Mouse (Mus musculus): ENCODE results near the gene BC037034. TPM values are rescaled to one million over a fixed set of nuclear protein-coding genes. Genes with fewer than 3 reads are reported as not detected.

BC037034 gene
- 3.6 and 3.9 TPM in 2 replicates for polyA plus RNA-seq (2015; fragmentation: Nextera tagmentation; extraction: Ambion mirVana)

DNA sequence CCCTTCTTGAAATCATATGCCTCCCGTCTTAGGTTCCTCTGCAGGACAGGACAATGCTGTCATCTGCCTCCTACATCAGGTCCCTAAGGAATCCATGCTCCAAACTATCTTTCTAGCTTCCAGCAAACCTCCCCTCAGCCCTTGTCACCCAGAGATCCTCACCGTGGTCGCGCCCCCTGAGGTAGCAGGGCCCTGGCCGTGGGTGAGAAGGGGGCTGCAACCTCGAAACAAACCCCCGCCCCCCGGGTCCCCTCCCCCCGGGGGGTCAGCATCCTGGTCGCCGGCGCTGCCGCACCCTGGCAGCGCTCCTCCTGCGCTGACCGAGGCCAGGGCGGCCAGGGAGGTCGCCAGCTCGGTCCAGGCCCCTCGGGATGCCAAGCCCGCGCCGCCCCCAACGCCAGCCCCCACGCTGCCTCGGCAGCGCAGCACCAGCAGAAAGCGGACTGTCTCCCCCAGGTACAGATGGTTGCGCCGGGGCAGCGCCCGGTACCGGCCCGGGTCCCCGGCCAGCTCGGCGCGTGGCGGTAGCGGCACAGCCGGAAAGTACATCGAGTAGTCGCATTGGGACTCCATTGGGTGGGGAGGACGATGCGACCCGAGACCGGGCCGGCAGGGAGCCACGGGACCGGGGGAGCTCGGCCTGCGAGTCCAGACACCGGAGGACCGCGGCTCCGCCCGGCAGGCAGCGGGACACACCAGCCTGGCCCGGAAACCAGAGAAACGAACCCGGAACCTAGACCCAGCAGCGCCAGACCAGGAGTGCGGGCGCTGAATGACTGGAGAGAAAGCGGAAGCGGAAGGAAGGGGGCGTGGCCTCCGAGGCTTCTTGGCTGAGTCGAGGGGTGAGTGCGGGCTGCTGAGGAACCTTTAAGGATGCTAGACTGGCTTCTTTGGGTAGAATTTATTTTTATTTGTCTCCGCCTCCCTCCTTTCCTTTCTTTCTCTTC, at the start of gene BC037034:
Gene BC037034 (minus strand): TSS at position 774 of the 947 bp plus-strand sequence.
- Histone ChIP-seq H3K4me3 (replicated peaks; ENCODE audit: low read length) (peak within 1 kb of the TSS; percentile 91), H3K4me2 (ENCODE audit: low read depth, low read length) (peak within 1 kb of the TSS; percentile 99), H3K9me3 (replicated peaks; ENCODE audit: control insufficient read depth, low read length) (no peaks in the 10 kb centered on the region), H3K27me3 (ENCODE audit: control insufficient read depth, insufficient read depth, low read length) (no peaks in the 10 kb centered on the region), H3K27ac (ENCODE audit: low read length) (peak within 1 kb of the TSS; percentile 68), H3K9ac (ENCODE audit: low read length) (peak within 1 kb of the TSS; percentile 97), H3K36me3 (ENCODE audit: control insufficient read depth, insufficient read depth, low read length) (peaks cover 8% of the 10 kb centered on the region), H3K4me1 (ENCODE audit: control insufficient read depth, insufficient read depth, low read length) (peaks cover 17% of the 10 kb centered on the region)
- peak; percentile 89 for ATAC-seq (ENCODE audit: insufficient read depth, low FRiP score)
- under 1% methylated on average over 67 of the region's 71 CpGs for WGBS

DNA sequence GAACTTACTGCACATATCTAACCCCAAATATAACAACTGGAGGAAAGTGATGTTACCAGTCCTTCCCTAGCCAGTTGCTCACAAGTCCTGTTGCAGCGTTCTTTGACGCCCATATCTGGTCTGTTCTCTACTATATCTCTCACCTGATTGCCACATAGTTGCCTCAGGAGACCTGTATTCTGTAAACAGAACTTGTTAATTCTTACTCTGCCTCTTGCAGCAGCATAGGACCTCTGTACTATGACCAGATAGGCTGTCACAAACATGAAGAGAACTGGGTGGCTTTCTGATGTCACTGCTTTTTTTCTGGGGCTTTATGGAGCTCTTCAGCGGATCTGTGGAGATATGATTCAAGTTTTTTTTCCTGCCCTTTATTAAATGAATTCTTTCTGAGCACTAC, 49.0 kb upstream of the BC037034 start:
- WGBS = 87% methylated on average over 3 of the region's 3 CpGs
- Histone ChIP-seq H3K9ac (ENCODE audit: low read length) (no peak overlapping the region), H3K4me1 (ENCODE audit: control insufficient read depth, insufficient read depth, low read length) (no peaks in the 10 kb centered on the region), H3K36me3 (ENCODE audit: control insufficient read depth, insufficient read depth, low read length) (no peaks in the 10 kb centered on the region), H3K9me3 (replicated peaks; ENCODE audit: control insufficient read depth, low read length) (no peaks in the 10 kb centered on the region), H3K27me3 (ENCODE audit: control insufficient read depth, insufficient read depth, low read length) (no peaks in the 10 kb centered on the region), H3K4me2 (ENCODE audit: low read depth, low read length) (no peak overlapping the region), H3K4me3 (replicated peaks; ENCODE audit: low read length) (no peak overlapping the region), H3K27ac (ENCODE audit: low read length) (no peak overlapping the region)
- ATAC-seq (ENCODE audit: insufficient read depth, low FRiP score) = no peak

DNA sequence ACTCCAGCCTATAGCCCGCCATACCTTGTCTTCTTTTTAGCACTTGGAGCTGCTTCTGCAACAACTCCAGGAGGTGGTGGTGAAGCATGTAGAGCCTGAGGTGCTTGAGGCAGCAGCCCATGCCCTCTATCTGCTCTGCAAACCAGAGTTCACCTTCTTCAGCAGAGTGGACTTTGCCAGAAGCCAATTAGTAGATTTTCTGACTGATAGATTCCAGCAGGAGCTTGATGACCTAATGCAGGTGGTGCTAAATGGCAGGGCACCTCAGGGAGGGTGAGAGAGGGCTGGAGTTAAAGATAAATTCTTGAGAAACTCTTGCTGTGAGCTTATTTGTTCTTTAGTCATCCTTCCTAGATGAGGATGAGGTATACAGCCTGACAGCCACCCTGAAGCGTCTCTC, 35.8 kb upstream of the BC037034 start:
- no peak for ATAC-seq (ENCODE audit: insufficient read depth, low FRiP score)
- Histone ChIP-seq H3K4me1 (ENCODE audit: control insufficient read depth, insufficient read depth, low read length) (no peaks in the 10 kb centered on the region), H3K27ac (ENCODE audit: low read length) (no peak overlapping the region), H3K9me3 (replicated peaks; ENCODE audit: control insufficient read depth, low read length) (no peaks in the 10 kb centered on the region), H3K9ac (ENCODE audit: low read length) (no peak overlapping the region), H3K27me3 (ENCODE audit: control insufficient read depth, insufficient read depth, low read length) (no peaks in the 10 kb centered on the region), H3K4me2 (ENCODE audit: low read depth, low read length) (no peak overlapping the region), H3K4me3 (replicated peaks; ENCODE audit: low read length) (no peak overlapping the region), H3K36me3 (ENCODE audit: control insufficient read depth, insufficient read depth, low read length) (no peaks in the 10 kb centered on the region)
- WGBS = 88% methylated on average over 2 of the region's 2 CpGs

DNA sequence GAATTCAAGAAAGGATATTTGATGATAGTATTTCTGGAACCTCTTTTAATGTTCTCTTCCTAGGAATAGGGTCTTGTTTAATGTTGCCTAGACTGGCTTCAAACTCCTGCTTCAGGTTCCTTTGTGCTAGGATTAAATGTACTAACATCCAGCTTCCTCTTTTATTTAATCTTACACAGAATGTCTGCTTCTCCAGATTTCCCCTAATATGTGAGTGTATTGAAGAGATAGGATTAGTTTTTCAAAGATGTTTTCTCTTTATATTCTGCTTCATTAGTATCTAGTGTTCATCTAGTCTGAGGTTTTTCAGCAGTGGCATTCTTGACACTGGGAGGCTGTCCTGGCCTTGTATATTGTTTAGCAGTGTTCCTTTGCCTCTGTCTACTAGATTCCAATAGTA, 30.3 kb upstream of the BC037034 start:
- no peaks in the 10 kb centered on the region for H3K4me1 ChIP-seq (ENCODE audit: control insufficient read depth, insufficient read depth, low read length)
- H3K4me3 ChIP-seq (replicated peaks; ENCODE audit: low read length) = no peak overlapping the region
- H3K36me3 ChIP-seq (ENCODE audit: control insufficient read depth, insufficient read depth, low read length) = no peaks in the 10 kb centered on the region
- no peak overlapping the region for H3K4me2 ChIP-seq (ENCODE audit: low read depth, low read length)
- H3K27ac ChIP-seq (ENCODE audit: low read length) = no peak overlapping the region
- no peaks in the 10 kb centered on the region for H3K9me3 ChIP-seq (replicated peaks; ENCODE audit: control insufficient read depth, low read length)
- ATAC-seq (ENCODE audit: insufficient read depth, low FRiP score) = no peak
- H3K27me3 ChIP-seq (ENCODE audit: control insufficient read depth, insufficient read depth, low read length) = no peaks in the 10 kb centered on the region
- no peak overlapping the region for H3K9ac ChIP-seq (ENCODE audit: low read length)

DNA sequence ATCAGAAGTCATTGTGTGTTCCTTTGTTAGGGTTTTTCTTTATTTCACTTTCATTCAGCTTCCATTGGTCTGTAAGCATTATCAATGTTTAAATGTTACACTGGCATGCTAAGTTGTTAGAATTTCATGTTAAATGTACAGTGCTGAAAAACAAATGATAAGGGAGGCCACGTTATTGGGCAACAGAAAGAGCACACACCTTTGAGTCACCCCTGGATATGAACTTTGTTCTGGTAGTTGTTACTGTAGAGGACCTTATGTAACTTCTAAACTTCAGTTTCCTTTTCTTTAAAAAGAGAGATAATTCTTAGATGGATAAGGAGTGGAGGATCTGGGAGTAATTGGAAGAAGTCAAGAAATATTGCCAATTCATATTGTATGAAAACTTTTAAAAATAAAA, 27.8 kb upstream of the BC037034 start:
- no peak overlapping the region for H3K9ac ChIP-seq (ENCODE audit: low read length)
- no peak for ATAC-seq (ENCODE audit: insufficient read depth, low FRiP score)
- no peaks in the 10 kb centered on the region for H3K36me3 ChIP-seq (ENCODE audit: control insufficient read depth, insufficient read depth, low read length)
- H3K27me3 ChIP-seq (ENCODE audit: control insufficient read depth, insufficient read depth, low read length) = no peaks in the 10 kb centered on the region
- H3K4me3 ChIP-seq (replicated peaks; ENCODE audit: low read length) = no peak overlapping the region
- H3K27ac ChIP-seq (ENCODE audit: low read length) = no peak overlapping the region
- no peaks in the 10 kb centered on the region for H3K9me3 ChIP-seq (replicated peaks; ENCODE audit: control insufficient read depth, low read length)
- H3K4me2 ChIP-seq (ENCODE audit: low read depth, low read length) = no peak overlapping the region
- no peaks in the 10 kb centered on the region for H3K4me1 ChIP-seq (ENCODE audit: control insufficient read depth, insufficient read depth, low read length)
- WGBS = 67% methylated on average over 1 of the region's 1 CpGs

DNA sequence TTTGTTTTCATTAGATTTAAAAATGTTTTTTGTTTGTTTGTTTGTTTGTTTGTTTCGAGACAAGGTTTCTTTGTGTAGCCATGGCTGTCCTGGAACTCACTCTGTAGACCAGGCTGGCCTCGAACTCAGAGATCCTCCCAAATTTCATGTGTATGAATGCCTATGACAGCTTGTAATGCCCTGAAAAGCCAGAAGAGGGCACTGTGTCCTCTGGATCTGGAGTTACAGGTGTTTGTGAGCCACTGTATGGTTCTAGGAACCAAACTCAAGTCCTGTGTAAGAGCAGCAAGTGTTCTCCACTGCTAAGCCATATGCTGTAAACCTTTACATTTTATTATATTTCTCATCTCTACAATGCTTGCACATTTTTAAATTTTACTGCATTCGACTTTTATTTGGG, 24.0 kb upstream of the BC037034 start:
- H3K27ac ChIP-seq (ENCODE audit: low read length) = no peak overlapping the region
- 75% methylated on average over 3 of the region's 3 CpGs for whole genome bisulfite sequencing
- no peak overlapping the region for H3K4me3 ChIP-seq (replicated peaks; ENCODE audit: low read length)
- H3K4me1 ChIP-seq (ENCODE audit: control insufficient read depth, insufficient read depth, low read length) = no peaks in the 10 kb centered on the region
- H3K27me3 ChIP-seq (ENCODE audit: control insufficient read depth, insufficient read depth, low read length) = no peaks in the 10 kb centered on the region
- H3K9ac ChIP-seq (ENCODE audit: low read length) = no peak overlapping the region
- no peaks in the 10 kb centered on the region for H3K36me3 ChIP-seq (ENCODE audit: control insufficient read depth, insufficient read depth, low read length)
- H3K9me3 ChIP-seq (replicated peaks; ENCODE audit: control insufficient read depth, low read length) = no peaks in the 10 kb centered on the region
- no peak overlapping the region for H3K4me2 ChIP-seq (ENCODE audit: low read depth, low read length)
- ATAC-seq (ENCODE audit: insufficient read depth, low FRiP score) = no peak

DNA sequence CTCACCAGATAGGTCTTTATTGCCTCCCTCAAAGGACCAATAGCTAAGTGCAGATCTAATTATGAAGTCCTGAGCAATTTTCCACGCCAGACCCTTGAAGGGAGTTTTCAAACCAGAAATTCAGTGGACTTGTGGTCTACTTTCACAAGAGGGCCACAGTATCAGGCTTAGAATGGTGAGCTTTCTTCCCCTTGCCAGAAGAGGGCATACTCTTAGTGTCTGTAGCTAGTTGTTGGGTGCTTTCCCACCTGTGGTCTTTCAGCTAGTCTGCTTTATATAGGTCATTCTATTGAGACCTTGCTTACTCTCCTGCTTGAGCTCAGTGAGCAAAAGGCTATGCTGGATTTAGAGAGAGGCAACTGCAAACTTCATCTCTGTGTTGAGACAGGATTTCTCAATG, 19.7 kb upstream of the BC037034 start:
- WGBS = 57% methylated on average over 1 of the region's 1 CpGs

DNA sequence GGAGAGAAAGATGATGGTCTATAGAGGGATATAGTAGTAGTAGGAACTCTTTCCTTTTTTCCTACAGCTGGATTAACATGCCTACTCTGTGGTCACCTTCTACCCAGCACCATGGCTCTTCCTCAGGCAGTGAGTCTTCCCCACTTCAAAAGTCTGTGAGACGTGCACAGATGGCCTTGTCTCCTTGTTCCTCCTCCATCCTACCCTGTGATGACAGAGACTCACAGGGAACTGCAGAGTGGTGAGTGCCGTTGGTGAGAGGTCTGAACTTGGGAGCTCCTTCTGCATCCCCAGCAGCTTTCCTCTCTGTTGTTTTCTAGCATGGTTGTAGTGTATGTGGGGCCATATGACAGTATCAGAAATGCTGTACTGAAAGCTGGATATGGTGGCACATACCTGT, 18.0 kb upstream of the BC037034 start:
- ATAC-seq (ENCODE audit: insufficient read depth, low FRiP score) = no peak

More for the DNA sequence above, 19.7 kb upstream of the BC037034 start:
- H3K4me2 ChIP-seq (ENCODE audit: low read depth, low read length) = no peak overlapping the region
- no peak overlapping the region for H3K9ac ChIP-seq (ENCODE audit: low read length)
- no peak overlapping the region for H3K4me3 ChIP-seq (replicated peaks; ENCODE audit: low read length)
- H3K9me3 ChIP-seq (replicated peaks; ENCODE audit: control insufficient read depth, low read length) = peaks cover 4% of the 10 kb centered on the region; the same call in 1 of the 2 replicates
- H3K27me3 ChIP-seq (ENCODE audit: control insufficient read depth, insufficient read depth, low read length) = no peaks in the 10 kb centered on the region
- H3K36me3 ChIP-seq (ENCODE audit: control insufficient read depth, insufficient read depth, low read length) = no peaks in the 10 kb centered on the region
- peaks cover 11% of the 10 kb centered on the region; the same call in 1 of the 2 replicates for H3K4me1 ChIP-seq (ENCODE audit: control insufficient read depth, insufficient read depth, low read length)
- H3K27ac ChIP-seq (ENCODE audit: low read length) = no peak overlapping the region
- ATAC-seq (ENCODE audit: insufficient read depth, low FRiP score) = no peak

DNA sequence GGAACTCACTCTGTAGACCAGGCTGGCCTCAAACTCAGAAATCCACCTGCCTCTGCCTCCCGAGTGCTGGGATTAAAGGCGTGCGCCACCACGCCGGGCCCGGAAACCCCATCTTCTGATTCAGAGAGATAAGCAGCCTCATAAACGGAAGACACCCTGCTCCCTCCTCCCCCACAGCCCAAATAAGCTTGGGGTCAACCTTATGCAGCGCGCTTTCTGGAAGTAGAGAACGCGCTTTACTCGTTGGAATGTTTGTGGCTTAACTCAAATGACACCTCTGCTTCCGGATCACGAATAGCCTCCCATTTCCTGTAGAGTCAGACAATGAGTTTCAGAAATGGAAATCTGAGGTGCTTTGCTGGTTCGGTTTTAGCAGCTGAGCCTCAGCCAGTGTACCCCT, 17.0 kb upstream of the BC037034 start:
- Histone ChIP-seq H3K4me1 (ENCODE audit: control insufficient read depth, insufficient read depth, low read length) (peaks cover 16% of the 10 kb centered on the region; the same call in 1 of the 2 replicates), H3K27me3 (ENCODE audit: control insufficient read depth, insufficient read depth, low read length) (no peaks in the 10 kb centered on the region), H3K9ac (ENCODE audit: low read length) (no peak overlapping the region), H3K36me3 (ENCODE audit: control insufficient read depth, insufficient read depth, low read length) (no peaks in the 10 kb centered on the region), H3K9me3 (replicated peaks; ENCODE audit: control insufficient read depth, low read length) (peaks cover 4% of the 10 kb centered on the region; the same call in 1 of the 2 replicates), H3K4me2 (ENCODE audit: low read depth, low read length) (no peak overlapping the region), H3K27ac (ENCODE audit: low read length) (no peak overlapping the region), H3K4me3 (replicated peaks; ENCODE audit: low read length) (no peak overlapping the region)
- ATAC-seq (ENCODE audit: insufficient read depth, low FRiP score) = no peak
- 89% methylated on average over 15 of the region's 15 CpGs for WGBS

More for the DNA sequence above, 18.0 kb upstream of the BC037034 start:
- Histone ChIP-seq H3K36me3 (ENCODE audit: control insufficient read depth, insufficient read depth, low read length) (no peaks in the 10 kb centered on the region), H3K9me3 (replicated peaks; ENCODE audit: control insufficient read depth, low read length) (peaks cover 4% of the 10 kb centered on the region; the same call in 1 of the 2 replicates), H3K4me3 (replicated peaks; ENCODE audit: low read length) (no peak overlapping the region), H3K27ac (ENCODE audit: low read length) (no peak overlapping the region), H3K27me3 (ENCODE audit: control insufficient read depth, insufficient read depth, low read length) (no peaks in the 10 kb centered on the region), H3K4me1 (ENCODE audit: control insufficient read depth, insufficient read depth, low read length) (peaks cover 11% of the 10 kb centered on the region; the same call in 1 of the 2 replicates), H3K4me2 (ENCODE audit: low read depth, low read length) (no peak overlapping the region), H3K9ac (ENCODE audit: low read length) (no peak overlapping the region)
- 78% methylated on average over 2 of the region's 2 CpGs for WGBS
